Mouse (Mus musculus) cerebellum, adult (tissue): ENCODE measurements at regions not wholly inside any gene's neighbourhood (a gene's known extent, or its start where the extent isn't known, plus 50 kb on each side); places are given as distances from the start of the nearest gene placed in this dataset.
"Not testable (repeated sequence)": the region's sequence is repeated elsewhere in the genome, so short reads cannot be mapped to it uniquely, and the experiment has no call there.

Experiments
- ATAC-seq: cut with Nextera tagmentation; 2 replicates; pipeline ENCODE4 v1.9.2; 2017; ENCODE audit warnings: mild to moderate bottlenecking, moderate library complexity, mixed read lengths; ENCODE audit not compliant: insufficient number of reproducible peaks, low FRiP score, low TSS enrichment

DNA sequence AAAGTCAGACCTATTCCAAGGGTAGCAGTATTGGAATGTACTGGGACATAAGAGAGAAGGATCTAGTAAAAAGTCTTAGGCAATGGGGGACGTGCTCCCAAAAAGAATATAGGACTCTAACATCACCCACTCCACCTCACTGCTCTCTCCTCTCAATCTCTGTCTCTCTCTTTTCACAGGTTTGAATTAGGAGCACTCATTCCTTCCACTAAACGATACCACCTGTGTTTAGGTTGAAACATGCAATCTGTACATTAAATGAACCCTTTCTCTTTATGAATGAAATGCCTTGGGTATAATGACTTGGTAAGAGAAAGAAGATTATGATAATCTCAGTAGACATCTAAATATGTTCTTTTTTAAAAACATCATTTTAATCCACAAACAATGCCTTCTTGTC, 129.4 kb downstream of the Zpld1 start:
- ATAC-seq: no peak

DNA sequence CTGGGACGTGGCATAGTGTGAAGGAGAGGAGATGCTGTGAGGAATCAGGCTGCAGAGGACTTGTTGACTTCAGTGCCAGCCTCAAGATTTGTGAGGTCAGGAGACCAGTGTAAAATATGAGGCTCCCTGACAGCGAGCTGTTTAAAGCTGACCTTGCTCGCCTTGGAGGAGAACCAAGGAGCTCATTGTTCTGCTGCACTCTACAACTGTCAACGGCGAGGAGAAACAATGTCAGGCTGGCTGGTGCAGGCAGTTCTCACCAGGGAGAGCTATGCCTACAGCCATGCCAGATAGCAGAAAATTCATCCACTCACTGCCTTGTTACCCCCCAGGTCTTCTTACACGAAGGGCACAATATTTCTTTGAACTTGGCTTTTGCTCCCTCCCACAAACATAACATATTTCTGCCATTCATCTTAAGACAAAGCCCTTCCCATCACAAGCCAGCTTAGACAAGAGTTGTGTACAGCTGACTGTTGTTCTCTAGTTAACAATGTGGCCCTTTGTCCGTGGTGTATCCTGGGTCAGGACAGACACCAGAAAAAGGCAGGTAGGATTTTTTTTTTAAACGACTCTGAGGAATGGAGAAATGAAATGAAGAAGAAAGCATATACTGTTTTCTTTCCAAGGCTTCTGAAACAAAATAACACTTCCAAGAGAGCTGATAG, 131.5 kb downstream of the Zpld1 start:
- no peak for ATAC-seq

DNA sequence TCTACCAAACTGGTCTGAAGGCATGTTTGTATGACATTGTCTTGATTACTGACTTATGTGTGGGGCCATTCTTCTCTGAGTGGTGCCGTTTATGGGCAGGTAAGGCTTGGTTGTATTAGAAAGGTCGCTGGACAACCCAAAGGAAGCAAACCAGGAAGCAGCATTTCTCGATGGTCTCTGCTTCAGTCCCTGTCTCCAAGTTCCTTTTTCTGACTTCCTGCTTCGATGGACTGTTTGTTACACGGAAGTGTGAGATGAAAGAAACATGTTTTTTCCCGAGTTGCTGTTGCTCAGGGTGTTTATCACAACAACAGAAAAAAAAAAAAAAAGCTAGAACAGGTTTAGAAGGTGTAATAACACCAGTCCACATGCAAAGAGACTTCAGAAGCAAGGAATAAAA, 134.9 kb downstream of the Zpld1 start:
- no peak for ATAC-seq

DNA sequence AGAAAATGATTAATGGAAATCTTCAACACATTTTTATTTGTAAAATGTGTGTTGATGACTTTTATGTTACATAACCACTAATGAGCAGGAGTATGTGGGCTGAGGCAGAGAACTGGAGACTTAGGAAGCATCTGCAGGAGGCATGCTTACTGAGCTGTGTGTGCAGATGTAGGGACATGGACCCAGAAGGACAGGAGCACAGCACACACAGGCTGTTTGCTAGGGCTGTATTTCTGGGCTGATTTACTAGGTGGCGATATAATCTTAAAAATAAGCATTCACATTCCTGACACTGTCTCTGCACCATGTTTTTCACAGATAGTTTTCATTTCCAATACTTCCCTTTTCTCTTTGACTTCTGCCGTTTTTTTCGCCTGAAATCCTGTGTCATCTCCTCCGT, 146.1 kb downstream of the Zpld1 start:
- no peak for ATAC-seq

DNA sequence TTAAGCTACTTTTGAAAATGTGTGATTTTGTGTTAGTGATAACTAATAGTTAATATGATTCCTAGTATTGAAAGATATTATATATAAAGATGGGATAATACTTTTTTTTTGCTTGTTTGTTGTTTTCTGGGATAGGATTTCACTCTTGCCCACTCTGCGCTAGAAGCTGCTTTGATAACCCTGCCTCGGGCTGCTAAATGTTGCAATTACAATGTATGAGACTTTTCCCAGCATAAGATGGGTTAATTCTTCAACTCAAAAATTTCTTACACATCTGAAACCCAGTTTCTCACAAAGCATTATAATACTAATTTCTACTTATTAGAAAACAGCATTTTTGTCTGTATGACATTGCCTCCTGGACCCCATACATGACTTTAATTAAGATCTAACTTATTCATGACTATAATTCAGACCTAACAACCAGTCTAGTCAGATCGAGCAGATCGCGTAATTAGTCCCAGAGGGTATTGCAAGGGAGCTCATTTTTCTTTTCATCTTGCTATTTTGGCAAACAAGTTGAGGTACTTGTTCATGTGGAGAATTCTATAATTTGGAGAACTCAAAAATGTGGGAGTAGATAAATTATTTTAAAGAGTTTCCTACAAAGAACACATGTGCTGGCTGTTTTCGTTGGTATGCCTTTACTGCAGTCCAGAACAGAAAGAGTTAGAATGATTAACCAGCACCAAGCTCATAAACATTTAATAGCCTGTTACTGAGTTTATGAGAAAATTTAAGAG, 155.2 kb downstream of the Zpld1 start:
- no peak for ATAC-seq

DNA sequence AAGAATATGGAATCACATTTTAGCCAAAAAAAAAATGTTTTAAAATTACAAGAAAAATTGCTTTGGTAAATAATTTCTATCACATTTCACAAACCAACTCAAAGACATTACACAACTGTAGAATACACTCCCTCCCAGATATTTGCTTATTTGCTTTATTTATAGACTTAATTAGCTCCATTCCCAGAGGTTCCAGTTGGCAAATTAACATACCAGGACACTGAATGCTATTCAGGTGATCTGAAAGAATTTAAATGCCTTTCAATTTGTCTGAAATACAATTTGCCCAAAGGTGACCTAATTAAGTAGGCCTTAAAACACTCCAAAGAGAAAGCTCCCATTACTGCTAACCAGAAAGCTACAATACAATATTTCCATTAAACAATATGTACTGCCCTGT, 162.8 kb downstream of the Zpld1 start:
- ATAC-seq: no peak

DNA sequence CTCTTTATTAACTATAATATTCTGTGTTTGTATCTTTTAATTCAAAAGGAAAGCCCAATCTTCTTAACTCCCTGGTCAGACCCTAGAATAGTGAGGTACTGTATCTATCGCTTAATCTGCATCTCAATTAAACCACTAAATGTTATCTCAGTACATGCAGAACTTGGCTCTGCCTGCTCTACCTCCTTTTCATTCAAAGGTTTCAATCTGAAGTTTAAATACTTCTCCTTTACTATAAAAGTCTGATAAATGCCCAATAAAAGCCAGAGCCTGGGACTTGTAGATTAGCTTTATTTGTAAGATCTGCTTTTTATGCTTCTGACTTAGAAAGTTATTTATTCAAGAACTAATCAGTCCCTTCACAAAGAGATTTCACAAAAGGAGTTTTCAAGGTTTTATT, 200.1 kb downstream of the Zpld1 start:
- ATAC-seq: no peak

DNA sequence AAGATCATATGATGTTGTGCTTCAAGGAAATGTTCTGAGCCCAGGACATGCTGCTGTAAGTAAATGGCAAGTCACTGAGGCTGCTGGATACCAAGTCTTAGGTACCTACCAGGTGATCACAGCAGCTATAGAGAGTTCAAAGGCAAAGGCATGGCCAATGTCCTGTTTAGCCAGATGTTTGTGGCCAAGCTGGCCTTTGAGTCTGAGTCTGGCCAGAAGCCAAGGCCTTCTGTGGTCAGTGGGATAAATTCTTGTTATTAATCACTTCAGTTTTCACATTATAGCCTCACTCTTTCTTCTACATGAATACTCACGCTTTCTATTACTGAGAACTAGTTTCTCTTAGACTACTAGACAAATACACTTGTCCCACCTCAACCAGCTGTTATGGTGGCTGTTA, 210.3 kb downstream of the Zpld1 start:
- no peak for ATAC-seq

DNA sequence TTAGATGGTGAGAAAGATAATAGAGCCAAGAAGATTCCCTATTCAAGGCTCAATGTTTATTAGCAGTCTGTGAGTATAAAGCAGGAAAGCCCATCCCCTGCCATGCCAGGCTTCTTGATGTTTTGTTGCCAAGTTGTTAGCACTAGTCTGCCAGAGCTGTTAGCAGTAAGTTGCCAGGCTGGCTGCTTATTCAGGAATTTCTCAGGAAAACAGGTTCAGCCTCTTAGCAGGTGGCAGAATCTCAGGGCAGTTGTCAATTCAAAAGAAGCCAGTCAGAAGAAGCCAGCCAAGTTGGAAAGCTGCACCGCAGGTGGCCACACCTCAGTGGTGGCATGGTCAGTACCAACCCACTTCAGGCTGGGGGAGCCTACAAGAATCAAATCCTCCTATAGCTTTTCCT, 221.6 kb downstream of the Zpld1 start:
- no peak for ATAC-seq

DNA sequence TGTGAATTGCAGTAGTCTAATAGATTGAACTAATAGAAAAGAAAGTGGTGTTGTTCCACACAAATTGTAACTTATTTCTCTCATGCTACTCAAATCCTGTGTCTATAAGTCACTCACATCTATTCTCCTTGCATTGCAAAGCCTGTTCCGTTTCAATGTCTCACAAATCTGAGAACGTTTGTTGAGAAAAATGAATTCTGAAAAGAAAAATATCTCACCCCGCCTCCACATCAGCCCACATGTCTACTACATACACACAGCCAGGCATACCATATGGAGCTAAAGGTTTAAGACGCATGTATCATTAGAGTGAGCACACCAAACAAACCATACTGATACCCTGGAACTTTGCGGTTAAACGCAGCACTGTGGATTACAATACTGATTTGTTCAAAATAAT, 258.0 kb downstream of the Zpld1 start:
- ATAC-seq: no peak

DNA sequence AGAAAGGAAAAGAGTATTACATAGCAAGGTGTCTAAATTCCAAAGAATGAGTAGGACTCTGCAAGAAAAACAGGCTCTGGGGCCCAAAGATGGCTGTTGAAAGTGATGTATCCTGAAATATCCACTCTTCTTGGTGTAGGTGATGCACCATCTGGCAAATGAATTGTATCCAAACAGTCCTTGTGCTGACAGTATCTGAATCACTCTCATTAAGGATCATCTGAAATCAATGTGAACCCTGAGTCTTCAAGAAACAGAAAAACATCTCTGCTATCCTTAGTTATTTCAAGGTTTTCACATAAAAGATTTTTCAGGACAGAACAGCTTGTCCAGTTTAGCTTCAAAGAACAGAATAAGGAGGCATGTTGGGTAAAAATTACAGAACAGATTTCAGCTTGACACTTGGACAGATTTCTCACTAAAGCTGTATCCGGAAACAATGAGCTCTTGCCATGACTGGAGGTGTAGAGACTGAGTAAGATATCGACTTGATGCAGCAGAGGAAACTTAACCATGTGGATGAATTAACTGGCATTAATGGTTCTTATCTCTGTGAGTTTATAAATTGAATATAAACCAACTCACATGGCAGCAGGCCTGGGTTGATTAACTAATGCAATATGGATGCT, 296.0 kb downstream of the Zpld1 start:
- ATAC-seq: no peak

DNA sequence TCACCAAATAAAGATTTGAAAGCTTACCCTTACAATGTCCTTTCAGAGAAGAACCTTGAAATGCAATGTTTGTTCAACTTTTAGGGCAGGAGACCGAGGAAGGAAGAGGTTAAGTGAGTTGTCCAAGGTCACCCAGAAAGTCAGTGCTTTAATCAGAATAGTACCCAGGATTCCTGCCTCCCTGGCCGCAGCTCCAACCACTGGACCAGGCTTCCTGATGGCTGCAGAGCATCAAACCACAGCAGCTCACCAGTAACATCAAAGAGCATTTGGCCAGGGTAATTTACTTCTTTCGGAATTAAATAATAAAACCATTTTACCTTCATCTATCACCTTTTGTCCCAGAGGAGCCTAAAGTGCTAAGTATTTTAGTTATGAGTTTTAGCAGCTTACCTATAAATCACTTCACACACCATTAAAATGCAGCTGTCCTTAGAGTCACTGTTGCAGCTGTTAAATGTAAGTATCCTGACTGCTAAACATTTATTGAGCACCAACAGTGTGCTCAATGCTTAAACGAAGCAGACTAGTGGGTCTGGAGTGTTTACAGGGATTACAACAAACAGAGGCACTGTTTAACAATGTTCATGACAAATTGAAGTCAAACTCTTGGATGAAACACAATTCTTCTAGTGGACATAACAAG, 306.1 kb downstream of the Zpld1 start:
- ATAC-seq: no peak

DNA sequence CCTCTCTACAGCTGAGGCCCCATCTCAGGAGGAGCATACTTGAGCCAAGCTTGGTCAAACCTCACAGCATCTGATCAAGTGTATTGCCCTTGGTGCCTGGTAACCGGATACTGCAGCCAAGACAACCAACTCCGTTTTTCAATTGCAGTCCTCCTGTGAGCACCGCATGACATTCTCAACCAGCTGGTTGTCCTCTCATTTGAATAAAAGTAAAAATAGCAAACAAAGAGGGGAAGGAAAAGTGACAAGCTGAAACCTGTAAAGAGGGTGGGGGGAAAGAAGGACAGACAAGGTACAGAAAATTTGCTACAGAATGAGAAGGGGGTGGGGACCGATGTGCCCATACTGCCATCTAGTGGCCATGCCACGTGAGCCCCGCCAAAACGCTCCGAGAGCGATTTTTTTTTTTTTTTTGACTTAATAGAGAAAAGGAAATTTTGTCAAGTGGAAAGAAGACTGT, 314.0 kb downstream of the Zpld1 start:
- ATAC-seq: peak; percentile 75

DNA sequence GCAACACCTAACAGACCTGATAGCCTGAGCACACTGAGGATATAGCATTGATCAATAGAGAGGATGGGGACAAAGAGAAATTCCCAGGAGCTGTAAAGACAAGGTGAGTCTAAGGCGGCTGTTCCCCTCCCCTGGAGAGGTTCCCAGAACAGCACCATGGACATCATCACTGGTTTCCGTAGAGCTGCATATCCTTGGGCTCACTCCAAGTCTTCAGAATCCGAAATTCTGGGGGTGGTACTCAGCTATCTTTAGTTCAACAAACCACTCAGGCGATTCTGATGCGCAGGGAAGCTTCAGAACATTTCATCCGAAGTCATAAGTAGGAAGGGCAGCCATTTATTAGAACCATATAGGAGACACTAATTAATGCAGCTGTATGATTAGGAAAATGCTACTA, 327.4 kb downstream of the Zpld1 start:
- ATAC-seq: no peak

DNA sequence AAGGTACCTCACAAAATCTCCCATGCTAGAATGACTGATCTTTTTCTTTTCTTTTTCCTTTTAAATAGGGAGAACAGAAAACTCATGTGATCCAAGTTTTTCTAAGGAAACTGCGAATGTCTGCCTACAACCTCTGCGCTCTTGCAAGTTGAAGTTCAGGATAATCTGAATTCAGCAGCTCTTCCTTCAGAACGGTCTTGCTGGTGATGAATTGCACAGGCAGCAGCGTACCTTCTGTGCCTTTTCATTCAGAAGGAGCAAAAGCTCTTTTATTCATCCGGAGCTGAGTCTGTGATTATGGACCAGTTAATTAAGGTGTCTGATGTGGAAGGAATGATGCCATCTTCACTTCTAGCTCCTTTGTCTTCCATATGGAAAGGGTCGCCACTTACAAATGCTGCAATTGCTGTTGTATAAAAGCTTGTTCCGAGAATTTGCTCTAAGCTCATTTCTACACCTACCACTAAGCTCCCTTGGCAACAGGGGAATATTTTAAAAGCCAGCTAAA, 353.9 kb downstream of the Zpld1 start:
- no peak for ATAC-seq

DNA sequence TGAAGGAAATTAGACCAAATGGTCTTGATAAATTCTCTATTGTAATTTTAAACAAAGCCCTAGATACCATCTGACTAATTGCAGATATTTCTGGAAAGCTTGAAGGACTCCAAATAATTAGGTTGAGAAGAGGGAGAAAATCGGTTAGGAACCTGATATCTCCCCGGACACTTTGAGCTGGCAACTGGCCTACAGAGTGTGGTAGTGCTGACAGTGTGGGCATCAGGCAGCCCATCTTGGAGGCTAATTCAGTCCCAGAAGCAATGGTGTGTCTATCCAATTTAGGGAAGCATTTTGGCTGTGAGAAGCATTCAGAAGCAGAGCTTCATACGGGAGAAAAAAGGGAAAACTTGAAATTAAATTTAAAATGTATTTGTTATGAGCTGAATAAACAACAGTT, 369.5 kb downstream of the Zpld1 start:
- ATAC-seq: no peak

DNA sequence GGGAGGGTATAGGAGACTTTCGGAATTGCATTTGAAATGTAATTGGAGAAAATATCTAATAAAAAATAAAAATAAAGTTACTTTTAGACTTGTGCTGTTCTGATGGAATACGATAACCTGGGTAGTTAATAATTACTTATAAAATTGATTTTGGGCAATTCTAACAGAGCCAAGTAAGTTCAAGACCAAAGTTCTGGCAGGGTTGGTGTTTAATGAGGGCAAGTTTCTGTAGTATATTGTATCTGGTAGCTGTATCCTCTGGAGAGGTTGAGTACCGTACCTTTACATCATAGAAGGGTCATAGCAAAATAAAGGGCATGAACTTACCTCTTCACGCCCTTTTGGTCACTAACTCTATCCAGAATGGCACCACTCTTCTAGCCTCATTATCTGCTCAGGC, 394.9 kb downstream of the Zpld1 start:
- ATAC-seq: no peak

DNA sequence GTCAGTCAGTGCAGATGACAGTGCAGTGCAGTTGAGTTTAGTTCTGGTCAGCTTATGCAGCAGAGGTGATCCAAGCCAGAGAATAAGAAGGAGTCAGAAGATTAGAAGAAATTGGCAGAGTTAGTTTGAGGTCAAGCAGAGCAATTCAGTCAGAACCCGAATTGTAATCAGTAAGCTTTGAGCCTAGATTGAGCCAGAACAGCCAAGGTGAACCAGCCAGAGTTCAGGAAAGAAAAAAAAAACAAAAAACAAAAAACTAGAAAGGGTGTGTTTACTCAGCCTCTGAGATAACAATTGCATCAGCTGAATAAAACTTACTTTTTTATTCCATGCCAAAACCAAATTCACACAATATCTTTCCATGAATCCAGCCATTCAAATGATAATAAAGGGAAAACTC, 396.3 kb downstream of the Zpld1 start:
- no peak for ATAC-seq

DNA sequence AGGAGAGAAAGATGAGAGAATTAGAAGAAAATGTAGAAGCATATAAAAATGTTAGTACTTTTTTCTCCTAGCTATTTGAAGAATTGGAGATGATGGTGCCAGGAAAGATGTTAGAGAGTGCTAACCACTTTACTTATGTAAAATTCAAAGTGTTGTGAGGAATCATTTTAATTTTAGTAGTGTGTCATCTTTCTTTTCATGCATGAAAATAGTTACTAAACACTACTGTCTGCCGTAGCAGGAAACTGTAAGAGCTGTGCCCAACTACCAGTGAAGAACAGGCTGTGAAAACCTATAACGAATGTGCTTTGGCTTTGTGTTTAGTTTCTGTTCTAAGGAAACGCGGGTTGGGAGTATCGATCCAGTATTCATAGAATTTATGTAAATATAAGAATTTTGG, 403.1 kb downstream of the Zpld1 start:
- no peak for ATAC-seq

DNA sequence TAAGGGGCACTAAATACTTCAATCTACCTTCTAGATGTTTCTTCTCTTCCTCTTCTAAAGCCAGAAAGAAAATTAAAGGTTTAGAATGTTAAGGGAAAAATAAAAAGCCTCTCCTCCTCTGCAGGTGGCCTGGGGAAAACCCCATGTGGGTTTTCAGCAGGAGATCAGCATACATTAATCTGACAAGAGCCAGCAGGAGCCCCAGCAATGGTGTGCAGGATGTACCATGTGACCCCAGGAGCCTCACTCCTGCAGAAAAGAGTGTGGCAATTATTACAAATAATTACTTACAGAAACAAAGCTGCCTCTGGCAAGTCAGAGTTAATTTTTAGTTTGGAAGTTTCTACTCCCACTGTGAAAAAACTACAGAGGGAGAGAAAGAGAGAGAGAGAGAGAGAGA, 440.4 kb downstream of the Zpld1 start:
- no peak for ATAC-seq

DNA sequence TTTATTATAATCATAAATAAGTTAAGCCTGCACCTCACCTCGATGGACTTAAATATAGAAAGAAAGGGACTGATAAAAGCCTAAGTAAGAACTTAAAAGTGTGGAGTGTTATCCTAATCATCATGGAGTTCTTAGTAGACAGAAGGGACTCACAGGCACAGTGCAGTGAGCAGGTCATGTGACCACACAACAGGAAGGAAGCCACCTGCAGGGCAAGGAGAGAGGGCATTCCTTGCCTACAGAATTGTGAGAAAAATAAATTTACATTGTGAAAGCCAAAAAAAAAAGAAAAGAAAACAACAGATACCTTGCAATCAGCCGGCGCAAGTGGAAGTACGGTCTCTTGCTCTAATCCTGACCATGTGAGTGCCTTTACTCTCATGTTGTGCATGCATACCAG, 454.8 kb downstream of the Zpld1 start:
- not testable (repeated sequence) for ATAC-seq
